Mouse (Mus musculus): ENCODE measurements around the gene Slc25a33. TPM values are rescaled to one million over a fixed set of nuclear protein-coding genes. Genes with fewer than 3 reads are reported as not detected.
"Not testable (repeated sequence)": the region's sequence is repeated elsewhere in the genome, so short reads cannot be mapped to it uniquely, and the experiment has no call there.

Gene Slc25a33
- total and polyA plus RNA-seq, 2 experiments from 2014 or later = 20.4 to 39.6 TPM

GRCm38 (mm10) chr4:149752124-149752799, 21.8 kb downstream of the Slc25a33 start:
- WGBS = 27% methylated on average over 17 of the region's 17 CpGs
- Histone ChIP-seq H3K9me3 (ENCODE audit: low read length) (no peaks in the 10 kb centered on the region), H3K36me3 (ENCODE audit: insufficient read depth, low read length) (peaks cover 5% of the 10 kb centered on the region), H3K27ac (no peak overlapping the region), H3K9ac (replicated peaks; ENCODE audit: low read length) (no peak overlapping the region), H3K4me1 (ENCODE audit: insufficient read depth, low read length) (no peaks in the 10 kb centered on the region), H3K27me3 (ENCODE audit: insufficient read depth, low read length) (no peaks in the 10 kb centered on the region), H3K4me3 (ENCODE audit: low read length) (no peak overlapping the region), H3K4me2 (ENCODE audit: low read depth, low read length) (no peak overlapping the region)
- peak; percentile 71; the same call in 1 of the 2 replicates for ATAC-seq
- peak; percentile 85 for TF ChIP-seq CTCF (IDR thresholded peaks at IDR 0.05; ENCODE audit: low read depth)
- peak; percentile 87 for DNase-seq (ENCODE audit: low spot score)

DNA sequence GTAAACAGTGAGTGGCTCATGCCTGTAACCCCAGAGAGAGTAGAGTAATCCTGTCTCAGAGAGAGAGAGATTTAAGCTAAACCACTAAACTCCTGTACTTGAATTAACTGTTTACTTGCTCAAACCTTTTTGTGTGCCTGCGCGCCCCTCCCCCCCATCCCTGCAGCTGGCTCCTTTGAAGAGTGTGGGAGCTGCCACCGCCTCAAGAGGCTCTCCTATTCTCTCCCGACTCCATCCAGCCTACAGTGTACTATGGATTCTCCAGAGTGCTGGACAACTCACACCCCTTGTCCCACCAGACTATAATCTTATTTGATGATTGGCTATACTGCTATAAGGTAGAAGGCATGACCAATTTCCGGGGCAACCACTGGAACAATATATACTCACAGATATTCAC, 23.4 kb downstream of the Slc25a33 start:
- ATAC-seq (no peak), DNase-seq (ENCODE audit: low spot score) (no peak)
- 54% methylated on average over 5 of the region's 5 CpGs for WGBS
- peaks cover under 1% of the 10 kb centered on the region for H3K36me3 ChIP-seq (ENCODE audit: insufficient read depth, low read length)
- H3K4me1 ChIP-seq (ENCODE audit: insufficient read depth, low read length) = no peaks in the 10 kb centered on the region
- no peak overlapping the region for H3K9ac ChIP-seq (replicated peaks; ENCODE audit: low read length)
- no peaks in the 10 kb centered on the region for H3K9me3 ChIP-seq (ENCODE audit: low read length)
- no peak for TF ChIP-seq CTCF (IDR thresholded peaks at IDR 0.05; ENCODE audit: low read depth)
- H3K4me2 ChIP-seq (ENCODE audit: low read depth, low read length) = no peak overlapping the region
- no peak overlapping the region for H3K4me3 ChIP-seq (ENCODE audit: low read length)
- no peaks in the 10 kb centered on the region for H3K27me3 ChIP-seq (ENCODE audit: insufficient read depth, low read length)
- no peak overlapping the region for H3K27ac ChIP-seq

GRCm38 (mm10) chr4:149749663-149750015, 24.4 kb downstream of the Slc25a33 start:
- ATAC-seq; H3K9ac ChIP-seq (replicated peaks; ENCODE audit: low read length); H3K4me3 ChIP-seq (ENCODE audit: low read length); H3K4me1 ChIP-seq (ENCODE audit: insufficient read depth, low read length); DNase-seq (ENCODE audit: low spot score); H3K4me2 ChIP-seq (ENCODE audit: low read depth, low read length); H3K36me3 ChIP-seq (ENCODE audit: insufficient read depth, low read length); H3K9me3 ChIP-seq (ENCODE audit: low read length); H3K27me3 ChIP-seq (ENCODE audit: insufficient read depth, low read length); H3K27ac ChIP-seq: not testable (repeated sequence)
- WGBS = 91% methylated on average over 3 of the region's 3 CpGs

DNA sequence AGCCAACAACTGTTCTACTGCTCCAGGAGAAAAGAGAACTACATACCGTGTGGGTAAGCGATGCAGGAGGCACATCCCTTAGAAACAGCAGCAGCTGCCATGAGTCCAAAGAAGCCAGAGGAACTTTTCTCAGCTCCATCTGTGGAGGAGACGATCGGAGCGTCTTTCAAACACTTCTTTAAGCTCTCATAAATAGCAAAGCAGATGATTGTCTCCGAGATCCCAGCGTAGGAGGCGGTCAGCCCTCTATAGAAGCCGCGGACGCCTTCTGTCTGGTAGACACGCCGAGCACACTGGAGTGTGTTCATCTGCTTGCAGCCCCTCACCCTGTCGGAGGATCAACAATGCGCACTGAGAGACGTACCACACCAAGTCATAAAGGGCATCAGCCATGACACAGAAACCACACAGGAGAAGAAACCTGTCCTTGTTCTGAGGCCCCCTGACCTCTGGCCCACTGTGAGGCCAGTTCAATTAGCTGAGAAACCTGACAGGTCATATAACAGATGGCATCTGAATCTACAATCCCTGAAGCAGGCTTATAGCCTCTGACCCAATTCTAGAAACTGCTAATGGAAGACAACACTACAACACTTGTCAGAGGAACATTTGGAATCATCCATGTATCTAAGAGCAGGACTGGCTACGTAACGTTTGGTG, 24.9 kb downstream of the Slc25a33 start:
- TF ChIP-seq CTCF (IDR thresholded peaks at IDR 0.05; ENCODE audit: low read depth) = no peak
- Histone ChIP-seq H3K4me2 (ENCODE audit: low read depth, low read length) (no peak overlapping the region), H3K9ac (replicated peaks; ENCODE audit: low read length) (no peak overlapping the region), H3K4me1 (ENCODE audit: insufficient read depth, low read length) (no peaks in the 10 kb centered on the region), H3K27me3 (ENCODE audit: insufficient read depth, low read length) (no peaks in the 10 kb centered on the region), H3K4me3 (ENCODE audit: low read length) (no peak overlapping the region), H3K27ac (no peak overlapping the region), H3K9me3 (ENCODE audit: low read length) (no peaks in the 10 kb centered on the region), H3K36me3 (ENCODE audit: insufficient read depth, low read length) (peaks cover 6% of the 10 kb centered on the region)
- DNase-seq (ENCODE audit: low spot score) (no peak), ATAC-seq (no peak)
- 86% methylated on average over 18 of the region's 18 CpGs for WGBS

DNA sequence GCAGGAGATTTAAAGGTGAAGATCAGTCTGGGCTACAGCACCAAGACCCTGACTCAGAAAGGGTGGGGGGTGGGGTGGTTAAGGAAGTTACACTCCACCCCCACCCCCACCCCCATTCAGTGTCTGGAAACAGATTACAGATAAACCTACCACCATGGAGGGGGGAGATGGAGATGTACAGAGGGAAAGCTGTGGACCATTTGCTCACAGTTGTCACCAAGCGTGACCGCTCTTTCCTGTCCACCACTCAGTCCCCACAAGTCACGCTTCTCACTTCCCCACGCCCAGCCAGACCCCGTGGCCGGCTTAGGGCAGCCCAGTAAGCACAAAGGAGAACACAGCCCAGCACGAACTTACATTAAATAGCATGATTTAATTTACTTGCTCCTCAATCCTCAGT, 30.0 kb downstream of the Slc25a33 start:
- Histone ChIP-seq H3K4me1 (ENCODE audit: insufficient read depth, low read length) (no peaks in the 10 kb centered on the region), H3K9ac (replicated peaks; ENCODE audit: low read length) (no peak overlapping the region), H3K4me3 (ENCODE audit: low read length) (no peak overlapping the region), H3K9me3 (ENCODE audit: low read length) (no peaks in the 10 kb centered on the region), H3K27ac (no peak overlapping the region), H3K4me2 (ENCODE audit: low read depth, low read length) (no peak overlapping the region), H3K27me3 (ENCODE audit: insufficient read depth, low read length) (no peaks in the 10 kb centered on the region), H3K36me3 (ENCODE audit: insufficient read depth, low read length) (peaks cover 14% of the 10 kb centered on the region)
- ATAC-seq = no peak
- 88% methylated on average over 7 of the region's 7 CpGs for WGBS
- TF ChIP-seq CTCF (IDR thresholded peaks at IDR 0.05; ENCODE audit: low read depth) = no peak
- DNase-seq (ENCODE audit: low spot score) = no peak

DNA sequence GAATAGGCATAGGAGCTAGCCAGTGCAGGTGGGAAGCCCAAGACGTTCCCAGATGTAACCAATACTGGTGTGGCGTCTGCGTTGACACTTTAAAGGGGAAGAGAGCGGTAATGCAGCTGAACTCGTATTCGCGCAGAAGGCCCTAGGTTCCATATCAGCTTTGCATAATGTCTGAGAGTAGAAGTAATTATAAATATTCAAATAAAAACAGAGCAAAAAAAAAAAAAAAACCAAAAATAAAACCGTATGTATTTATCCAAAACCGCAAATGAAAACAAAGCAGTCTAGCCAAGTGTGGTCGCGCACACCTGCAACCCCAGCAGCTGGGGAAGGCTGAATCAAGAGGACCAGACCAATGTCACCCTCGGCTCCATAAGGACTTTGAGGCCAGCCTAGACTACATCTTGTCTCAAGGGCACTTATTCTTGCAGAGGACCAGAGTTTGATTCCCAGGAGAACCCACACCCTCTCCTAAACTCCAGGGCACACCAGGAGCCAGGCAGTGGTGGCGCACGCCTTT, 32.0 kb downstream of the Slc25a33 start:
- Histone ChIP-seq H3K9ac (replicated peaks; ENCODE audit: low read length) (no peak overlapping the region), H3K4me1 (ENCODE audit: insufficient read depth, low read length) (no peaks in the 10 kb centered on the region), H3K4me2 (ENCODE audit: low read depth, low read length) (no peak overlapping the region), H3K36me3 (ENCODE audit: insufficient read depth, low read length) (peaks cover 14% of the 10 kb centered on the region), H3K9me3 (ENCODE audit: low read length) (no peaks in the 10 kb centered on the region), H3K4me3 (ENCODE audit: low read length) (no peak overlapping the region), H3K27ac (no peak overlapping the region), H3K27me3 (ENCODE audit: insufficient read depth, low read length) (no peaks in the 10 kb centered on the region)
- TF ChIP-seq CTCF (IDR thresholded peaks at IDR 0.05; ENCODE audit: low read depth) = no peak
- 96% methylated on average over 14 of the region's 14 CpGs for WGBS
- ATAC-seq = no peak
- no peak for DNase-seq (ENCODE audit: low spot score)

DNA sequence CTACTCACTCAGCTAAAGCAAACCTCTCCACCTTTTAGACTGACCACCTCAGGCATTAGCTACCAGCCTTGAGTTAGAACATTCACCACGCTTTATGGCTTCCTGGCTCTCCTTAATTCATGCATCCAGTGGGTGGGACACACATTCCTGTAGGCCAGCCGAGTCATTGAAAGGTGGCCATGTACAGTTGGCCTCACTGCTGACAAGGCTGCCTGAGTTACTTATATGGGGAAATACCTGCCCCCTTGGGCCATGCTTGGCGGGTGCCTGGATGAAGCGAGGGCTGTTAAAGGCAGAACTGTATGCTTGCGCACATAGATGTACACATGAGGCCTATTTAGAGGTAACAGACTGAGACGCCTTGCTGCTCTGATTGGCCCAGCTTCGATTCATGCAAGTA, 33.8 kb downstream of the Slc25a33 start:
- Histone ChIP-seq H3K4me3 (ENCODE audit: low read length) (no peak overlapping the region), H3K27me3 (ENCODE audit: insufficient read depth, low read length) (no peaks in the 10 kb centered on the region), H3K4me1 (ENCODE audit: insufficient read depth, low read length) (peaks cover 17% of the 10 kb centered on the region), H3K4me2 (ENCODE audit: low read depth, low read length) (no peak overlapping the region), H3K36me3 (ENCODE audit: insufficient read depth, low read length) (peaks cover 14% of the 10 kb centered on the region), H3K27ac (no peak overlapping the region), H3K9me3 (ENCODE audit: low read length) (no peaks in the 10 kb centered on the region), H3K9ac (replicated peaks; ENCODE audit: low read length) (no peak overlapping the region)
- WGBS = 90% methylated on average over 7 of the region's 7 CpGs
- no peak for ATAC-seq
- TF ChIP-seq CTCF (IDR thresholded peaks at IDR 0.05; ENCODE audit: low read depth) = no peak
- no peak for DNase-seq (ENCODE audit: low spot score)

Data from hindbrain, postnatal 0 days (tissue).